Mouse (Mus musculus): ENCODE data around the gene Fsip1. TPM values are rescaled to one million over a fixed set of nuclear protein-coding genes. Genes with fewer than 3 reads are reported as not detected.

Gene Fsip1
- total RNA-seq, 2 experiments from 2014 or later = 2.1 to 2.8 TPM

- no peak for DNase-seq (ENCODE audit: low spot score in 2 of 2)
Measured at GRCm38 (mm10) chr2:118257094-118257493, 328 bp upstream of the Fsip1 start.

- DNase-seq (ENCODE audit: low spot score in 2 of 2) = no peak
Measured at GRCm38 (mm10) chr2:118254516-118254915, 2.2 kb downstream of the Fsip1 start.

GRCm38 (mm10) chr2:118248966-118249365, 7.8 kb downstream of the Fsip1 start:
- DNase-seq (ENCODE audit: low spot score in 2 of 2) = no peak

- no peak for DNase-seq (ENCODE audit: low spot score in 2 of 2)
Measured at GRCm38 (mm10) chr2:118248016-118248415, 8.8 kb downstream of the Fsip1 start.

GRCm38 (mm10) chr2:118245914-118246313, 10.9 kb downstream of the Fsip1 start:
- DNase-seq (ENCODE audit: low spot score in 2 of 2) = peak; percentile 80 to 82

GRCm38 (mm10) chr2:118236196-118236595, 20.6 kb downstream of the Fsip1 start:
- DNase-seq (ENCODE audit: low spot score in 2 of 2) = no peak

- DNase-seq (ENCODE audit: low spot score in 2 of 2) = no peak
Measured at GRCm38 (mm10) chr2:118235614-118236013, 21.2 kb downstream of the Fsip1 start.

GRCm38 (mm10) chr2:118230544-118230943, 26.2 kb downstream of the Fsip1 start:
- DNase-seq (ENCODE audit: low spot score in 2 of 2) = no peak

GRCm38 (mm10) chr2:118228486-118229079, 28.2 kb downstream of the Fsip1 start:
- DNase-seq (ENCODE audit: low spot score in 2 of 2) = no peak

- no peak for DNase-seq (ENCODE audit: low spot score in 2 of 2)
Measured at GRCm38 (mm10) chr2:118225316-118226041, 31.3 kb downstream of the Fsip1 start.

- no peak for DNase-seq (ENCODE audit: low spot score in 2 of 2)
Measured at GRCm38 (mm10) chr2:118217993-118218595, 38.7 kb downstream of the Fsip1 start.

- no peak for DNase-seq (ENCODE audit: low spot score in 2 of 2)
Measured at GRCm38 (mm10) chr2:118209712-118210111, 47.1 kb downstream of the Fsip1 start.

GRCm38 (mm10) chr2:118208651-118209050, 48.1 kb downstream of the Fsip1 start:
- DNase-seq (ENCODE audit: low spot score in 2 of 2) = no peak

- DNase-seq (ENCODE audit: low spot score in 2 of 2) = no peak
Measured at GRCm38 (mm10) chr2:118205991-118206585, 50.7 kb downstream of the Fsip1 start.

- DNase-seq (ENCODE audit: low spot score in 2 of 2) = no peak
Measured at GRCm38 (mm10) chr2:118204646-118205045, 52.1 kb downstream of the Fsip1 start.

GRCm38 (mm10) chr2:118203739-118204461, 52.9 kb downstream of the Fsip1 start:
- DNase-seq (ENCODE audit: low spot score in 2 of 2) = peak; percentile 46 to 59

- no peak for DNase-seq (ENCODE audit: low spot score in 2 of 2)
Measured at GRCm38 (mm10) chr2:118202934-118203333, 53.8 kb downstream of the Fsip1 start.

- no peak for DNase-seq (ENCODE audit: low spot score in 2 of 2)
Measured at GRCm38 (mm10) chr2:118201983-118202382, 54.8 kb downstream of the Fsip1 start.

- DNase-seq (ENCODE audit: low spot score in 2 of 2) = peak; percentile 83 to 88
Measured at GRCm38 (mm10) chr2:118199867-118200266, 56.9 kb downstream of the Fsip1 start.

- DNase-seq (ENCODE audit: low spot score in 2 of 2) = no peak
Measured at GRCm38 (mm10) chr2:118196966-118197365, 59.8 kb downstream of the Fsip1 start.

GRCm38 (mm10) chr2:118182136-118182535, 74.6 kb downstream of the Fsip1 start:
- DNase-seq (ENCODE audit: low spot score in 2 of 2) = no peak
